Mouse (Mus musculus): ENCODE results near the gene Cdh3. TPM values are rescaled to one million over a fixed set of nuclear protein-coding genes. Genes with fewer than 3 reads are reported as not detected.

Gene Cdh3
- polyA plus RNA-seq, 1 experiment from 2014 or later = 15.5 TPM

DNA sequence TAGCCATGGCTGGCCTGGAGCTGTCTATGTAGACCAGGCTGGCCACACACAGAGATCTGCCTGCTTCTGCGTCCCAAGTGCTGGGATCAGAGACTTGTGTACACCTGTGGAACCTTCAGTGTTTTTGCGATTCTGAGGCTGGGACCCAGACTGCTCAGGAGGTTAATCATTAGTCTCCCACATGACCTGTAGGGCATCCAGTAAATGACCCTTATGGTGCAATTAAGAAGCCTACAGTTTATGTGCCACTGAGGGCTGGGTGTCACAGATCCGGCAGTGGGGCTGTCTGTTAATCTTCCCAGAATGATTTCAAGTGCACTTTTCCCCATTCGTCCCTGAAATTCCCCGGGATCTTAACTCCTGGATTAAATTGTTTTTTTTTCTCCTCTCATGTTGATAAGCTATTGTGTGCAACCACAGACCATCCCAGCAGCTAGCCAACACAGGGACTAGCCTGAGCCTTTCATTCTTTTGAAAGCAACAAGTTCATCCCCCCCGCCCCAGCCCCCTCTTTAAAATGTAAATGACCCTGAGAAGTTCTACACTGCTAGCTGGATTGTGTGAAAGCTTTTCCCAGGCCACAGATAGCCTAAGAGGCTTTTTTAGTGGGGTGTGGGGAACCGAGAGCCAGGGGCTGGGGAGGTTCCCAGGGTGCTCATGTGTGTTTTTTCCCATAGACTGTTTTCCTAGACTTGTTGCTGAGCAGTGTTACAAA lies 88.7 kb downstream of the Cdh3 start:
- Histone ChIP-seq H3K4me2 (no peak overlapping the region), H3K27ac (ENCODE audit: low read depth) (no peak overlapping the region), H3K9ac (no peak overlapping the region), H3K27me3 (ENCODE audit: insufficient read depth, low read length) (peaks cover 25% of the 10 kb centered on the region), H3K4me3 (ENCODE audit: low read depth, low read length) (no peak overlapping the region), H3K36me3 (ENCODE audit: insufficient read depth) (no peaks in the 10 kb centered on the region), H3K4me1 (ENCODE audit: insufficient read depth) (no peaks in the 10 kb centered on the region), H3K9me3 (ENCODE audit: low read depth, low read length) (no peaks in the 10 kb centered on the region)
- no peak for DNase-seq
- ATAC-seq (ENCODE audit: insufficient read depth) = no peak
- TF ChIP-seq CTCF (IDR thresholded peaks at IDR 0.05; ENCODE audit: low read depth) = no peak
- WGBS = 34% methylated on average over 7 of the region's 7 CpGs

DNA sequence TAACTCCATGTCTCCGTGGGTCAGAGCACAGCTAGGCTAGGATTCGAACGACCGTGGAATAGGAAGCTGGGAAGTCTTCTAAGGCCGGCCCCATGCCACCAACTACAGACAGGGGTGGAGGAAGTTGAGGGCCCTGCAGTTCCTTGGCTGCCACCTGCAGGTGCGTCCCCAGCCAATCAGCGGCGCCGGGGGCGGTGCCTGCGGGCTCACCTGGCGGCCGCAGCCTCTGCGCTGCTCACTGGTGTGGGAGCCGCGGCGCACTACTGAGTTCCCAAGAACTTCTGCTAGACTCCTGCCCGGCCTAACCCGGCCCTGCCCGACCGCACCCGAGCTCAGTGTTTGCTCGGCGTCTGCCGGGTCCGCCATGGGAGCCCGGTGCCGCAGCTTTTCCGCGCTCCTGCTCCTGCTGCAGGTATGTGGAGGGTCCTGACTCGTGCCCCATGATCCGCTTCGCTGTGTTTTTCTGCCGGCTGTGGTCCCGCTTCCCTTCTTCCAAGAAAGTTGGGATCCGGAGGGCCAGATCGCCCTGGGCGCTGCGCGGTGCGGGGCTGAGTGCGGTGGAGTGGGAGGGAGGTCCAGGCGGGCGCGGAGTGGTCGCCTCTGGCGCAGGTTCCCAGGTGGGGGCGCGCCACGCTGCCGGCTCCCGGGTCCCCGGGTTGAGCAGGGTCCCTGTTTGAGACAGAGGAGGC lies 92.6 kb downstream of the Cdh3 start, which contains the start of gene Cdh1:
Gene Cdh1 (plus strand): TSS at position 221 of the 689 bp plus-strand sequence.
- WGBS = under 1% methylated on average over 53 of the region's 53 CpGs
- Histone ChIP-seq H3K4me1 (ENCODE audit: insufficient read depth) (no peaks in the 10 kb centered on the region), H3K9ac (peak within 1 kb of the TSS; percentile 60), H3K27me3 (ENCODE audit: insufficient read depth, low read length) (peaks cover 52% of the 10 kb centered on the region), H3K27ac (ENCODE audit: low read depth) (peak within 1 kb of the TSS; percentile 89), H3K4me2 (peak within 1 kb of the TSS; percentile 61), H3K4me3 (ENCODE audit: low read depth, low read length) (peak within 1 kb of the TSS; percentile 55), H3K9me3 (ENCODE audit: low read depth, low read length) (no peaks in the 10 kb centered on the region), H3K36me3 (ENCODE audit: insufficient read depth) (no peaks in the 10 kb centered on the region)
- DNase-seq (peak; percentile 80), ATAC-seq (ENCODE audit: insufficient read depth) (peak; percentile 92)
- TF ChIP-seq CTCF (IDR thresholded peaks at IDR 0.05; ENCODE audit: low read depth) = no peak

DNA sequence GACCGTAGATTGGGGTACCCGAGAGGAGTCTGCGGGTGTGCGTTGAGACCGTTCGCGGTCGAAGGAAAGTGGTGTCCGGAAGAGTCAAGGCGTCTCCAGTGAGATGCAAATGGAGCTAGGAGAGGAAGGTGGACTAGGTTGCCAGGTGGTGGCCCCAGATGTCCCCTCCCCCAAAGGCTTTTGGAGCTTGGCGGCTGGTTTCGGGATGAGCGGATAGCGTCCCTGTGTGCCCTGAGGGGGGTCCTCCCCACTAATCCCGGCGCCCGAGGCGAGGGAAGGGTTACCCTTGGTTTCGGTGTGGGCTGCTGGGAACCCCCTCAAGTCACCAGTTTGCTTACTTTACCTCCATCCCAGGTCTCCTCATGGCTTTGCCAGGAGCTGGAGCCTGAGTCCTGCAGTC lies 93.2 kb downstream of the Cdh3 start:
- ATAC-seq (ENCODE audit: insufficient read depth) (no peak), DNase-seq (no peak)
- no peaks in the 10 kb centered on the region for H3K36me3 ChIP-seq (ENCODE audit: insufficient read depth)
- peak overlapping the region; percentile 60 for H3K9ac ChIP-seq
- WGBS = 1% methylated on average over 19 of the region's 19 CpGs
- H3K27me3 ChIP-seq (ENCODE audit: insufficient read depth, low read length) = peaks cover 52% of the 10 kb centered on the region
- no peak for TF ChIP-seq CTCF (IDR thresholded peaks at IDR 0.05; ENCODE audit: low read depth)
- H3K4me1 ChIP-seq (ENCODE audit: insufficient read depth) = no peaks in the 10 kb centered on the region
- peak overlapping the region; percentile 89; the same call in 1 of the 2 replicates for H3K27ac ChIP-seq (ENCODE audit: low read depth)
- H3K9me3 ChIP-seq (ENCODE audit: low read depth, low read length) = no peaks in the 10 kb centered on the region
- H3K4me3 ChIP-seq (ENCODE audit: low read depth, low read length) = peak overlapping the region; percentile 55
- H3K4me2 ChIP-seq = peak overlapping the region; percentile 61

- Histone ChIP-seq H3K4me3 (ENCODE audit: low read depth, low read length) (no peak overlapping the region), H3K9ac (no peak overlapping the region), H3K27ac (ENCODE audit: low read depth) (no peak overlapping the region), H3K36me3 (ENCODE audit: insufficient read depth) (no peaks in the 10 kb centered on the region), H3K4me1 (ENCODE audit: insufficient read depth) (no peaks in the 10 kb centered on the region), H3K9me3 (ENCODE audit: low read depth, low read length) (no peaks in the 10 kb centered on the region), H3K27me3 (ENCODE audit: insufficient read depth, low read length) (peaks cover 52% of the 10 kb centered on the region), H3K4me2 (peak overlapping the region; percentile 16; the same call in 1 of the 2 replicates)
- 36% methylated on average over 7 of the region's 7 CpGs for WGBS
- DNase-seq (no peak), ATAC-seq (ENCODE audit: insufficient read depth) (no peak)
- TF ChIP-seq CTCF (IDR thresholded peaks at IDR 0.05; ENCODE audit: low read depth) = no peak
Observed at GRCm38 (mm10) chr8:106605657-106606056, 95.0 kb downstream of the Cdh3 start.

DNA sequence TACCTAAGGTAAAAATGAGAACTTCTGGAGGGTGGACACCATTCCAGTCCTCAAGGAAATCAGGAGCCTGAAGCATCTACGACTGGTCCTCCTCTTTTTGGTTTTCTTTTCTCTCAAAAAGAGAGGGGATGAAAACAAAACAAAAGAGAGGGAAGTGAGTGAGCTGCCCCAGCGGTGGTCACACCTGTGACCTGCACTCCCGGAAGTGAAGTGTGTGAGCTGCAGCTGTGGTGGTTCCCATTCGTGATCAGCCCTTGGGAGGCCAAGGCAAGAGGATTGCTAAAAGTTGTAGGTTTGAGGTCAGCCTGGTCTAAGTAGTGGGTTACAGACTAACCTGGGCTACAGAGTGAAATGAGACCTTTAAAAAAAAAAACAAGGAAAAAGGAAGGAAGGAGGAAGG lies 95.4 kb downstream of the Cdh3 start:
- H3K4me3 ChIP-seq (ENCODE audit: low read depth, low read length) = no peak overlapping the region
- ATAC-seq (ENCODE audit: insufficient read depth) (no peak), DNase-seq (no peak)
- H3K9me3 ChIP-seq (ENCODE audit: low read depth, low read length) = no peaks in the 10 kb centered on the region
- H3K4me1 ChIP-seq (ENCODE audit: insufficient read depth) = no peaks in the 10 kb centered on the region
- WGBS = 17% methylated on average over 4 of the region's 4 CpGs
- H3K27ac ChIP-seq (ENCODE audit: low read depth) = no peak overlapping the region
- no peak for TF ChIP-seq CTCF (IDR thresholded peaks at IDR 0.05; ENCODE audit: low read depth)
- peak overlapping the region; percentile 16; the same call in 1 of the 2 replicates for H3K4me2 ChIP-seq
- H3K27me3 ChIP-seq (ENCODE audit: insufficient read depth, low read length) = peaks cover 52% of the 10 kb centered on the region
- H3K9ac ChIP-seq = no peak overlapping the region
- H3K36me3 ChIP-seq (ENCODE audit: insufficient read depth) = no peaks in the 10 kb centered on the region

DNA sequence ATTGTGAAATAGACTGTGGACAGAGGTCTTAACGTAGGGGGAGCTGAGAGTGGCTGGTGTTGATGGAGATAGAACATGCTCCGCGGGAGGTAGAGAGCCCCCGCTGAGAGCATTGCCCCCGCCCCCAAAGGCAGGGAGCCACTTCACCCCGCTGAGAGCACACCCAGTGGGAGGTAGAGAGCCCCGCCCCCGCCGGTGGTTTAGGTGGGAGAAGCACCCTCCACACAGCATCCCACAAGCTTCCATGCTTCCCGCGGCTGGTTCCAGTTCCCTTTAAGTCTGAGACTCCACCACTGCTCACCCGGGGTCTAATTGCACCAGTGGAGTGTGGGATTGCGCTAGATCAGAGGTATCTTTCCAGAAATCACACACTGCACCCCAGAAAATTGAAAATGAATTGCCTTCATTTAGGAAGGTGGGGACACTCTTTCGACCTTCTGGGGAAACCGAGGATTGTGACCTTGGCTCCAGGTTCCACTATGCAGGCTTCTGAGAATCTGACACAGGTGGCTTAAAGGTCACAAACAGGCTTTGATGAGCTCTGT lies 96.0 kb downstream of the Cdh3 start:
- H3K4me3 ChIP-seq (ENCODE audit: low read depth, low read length) = no peak overlapping the region
- ATAC-seq (ENCODE audit: insufficient read depth) (no peak), DNase-seq (no peak)
- peaks cover 2% of the 10 kb centered on the region; the same call in 1 of the 2 replicates for H3K4me1 ChIP-seq (ENCODE audit: insufficient read depth)
- no peak overlapping the region for H3K9ac ChIP-seq
- 23% methylated on average over 15 of the region's 15 CpGs for WGBS
- no peak overlapping the region for H3K27ac ChIP-seq (ENCODE audit: low read depth)
- H3K4me2 ChIP-seq = peak overlapping the region; percentile 35; the same call in 1 of the 2 replicates
- H3K36me3 ChIP-seq (ENCODE audit: insufficient read depth) = no peaks in the 10 kb centered on the region
- peaks cover 52% of the 10 kb centered on the region for H3K27me3 ChIP-seq (ENCODE audit: insufficient read depth, low read length)
- TF ChIP-seq CTCF (IDR thresholded peaks at IDR 0.05; ENCODE audit: low read depth) = no peak
- H3K9me3 ChIP-seq (ENCODE audit: low read depth, low read length) = no peaks in the 10 kb centered on the region

Other genes starting within 250 kb of the Cdh3 start
- 0.57 and 0.93 TPM in 2 replicates for gene Smpd3, start 172.9 kb upstream of the Cdh3 start, polyA plus RNA-seq (2014; fragmentation: Nextera tagmentation; extraction: Ambion mirVana)
- 19.6 and 20.2 TPM in 2 replicates for gene Zfp90, start 95.6 kb upstream of the Cdh3 start, polyA plus RNA-seq (2014; fragmentation: Nextera tagmentation; extraction: Ambion mirVana)
- not detected in 2 replicates for gene 6030452D12Rik, start 10.4 kb upstream of the Cdh3 start, polyA plus RNA-seq (2014; fragmentation: Nextera tagmentation; extraction: Ambion mirVana)
- 10.1 and 11.4 TPM in 2 replicates for gene Gm10073, start 62.6 kb downstream of the Cdh3 start, polyA plus RNA-seq (2014; fragmentation: Nextera tagmentation; extraction: Ambion mirVana)
- 85.3 and 89.8 TPM in 2 replicates for gene Cdh1, start 92.5 kb downstream of the Cdh3 start, polyA plus RNA-seq (2014; fragmentation: Nextera tagmentation; extraction: Ambion mirVana)
- gene Tango6, start 172.2 kb downstream of the Cdh3 start, polyA plus RNA-seq (2014; fragmentation: Nextera tagmentation; extraction: Ambion mirVana) = 11.6 and 12.6 TPM in 2 replicates

Measured in lung, embryonic 14.5 days (tissue).